Mouse (Mus musculus) CD4-positive, CD25-positive, alpha-beta regulatory T cell, adult 2 months (primary cell): ENCODE measurements around the gene Akap8.

Experiments used
- DNase-seq: peaks from one replicate; pipeline ENCODE4 v3.0.0-alpha.2; 2012; ENCODE audit warnings: low read depth, low spot score

Gene Akap8

GRCm38 (mm10) chr17:32320597-32321389 lies at the start of gene Akap8:
TSS of gene Akap8 (minus strand) at chr17:32321238.
- peak; percentile 99 for DNase-seq

- DNase-seq, result peak; percentile 71
Observed at GRCm38 (mm10) chr17:32368991-32369578, 48.0 kb upstream of the Akap8 start.

GRCm38 (mm10) chr17:32367706-32368105 lies 46.7 kb upstream of the Akap8 start:
- DNase-seq, result no peak

GRCm38 (mm10) chr17:32365296-32365695 lies 44.3 kb upstream of the Akap8 start:
- no peak for DNase-seq

GRCm38 (mm10) chr17:32364850-32365249 lies 43.8 kb upstream of the Akap8 start:
- DNase-seq, result no peak

GRCm38 (mm10) chr17:32364331-32364730 lies 43.3 kb upstream of the Akap8 start:
- peak; percentile 92 for DNase-seq

GRCm38 (mm10) chr17:32363821-32364301 lies 42.8 kb upstream of the Akap8 start:
- peak; percentile 34 for DNase-seq

GRCm38 (mm10) chr17:32362686-32363085 lies 41.6 kb upstream of the Akap8 start:
- no peak for DNase-seq

- DNase-seq, result no peak
Observed at GRCm38 (mm10) chr17:32359928-32360327, 38.9 kb upstream of the Akap8 start.

- DNase-seq, result no peak
Observed at GRCm38 (mm10) chr17:32358943-32359340, 37.9 kb upstream of the Akap8 start.

- DNase-seq, result no peak
Observed at GRCm38 (mm10) chr17:32358192-32358942, 37.3 kb upstream of the Akap8 start.

- no peak for DNase-seq
Observed at GRCm38 (mm10) chr17:32356766-32357760, 36.0 kb upstream of the Akap8 start.

- DNase-seq, result no peak
Observed at GRCm38 (mm10) chr17:32356281-32356680, 35.2 kb upstream of the Akap8 start.

- DNase-seq, result no peak
Observed at GRCm38 (mm10) chr17:32355031-32355430, 34.0 kb upstream of the Akap8 start.

- DNase-seq, result no peak
Observed at GRCm38 (mm10) chr17:32354211-32354610, 33.2 kb upstream of the Akap8 start.

- DNase-seq, result no peak
Observed at GRCm38 (mm10) chr17:32353696-32354095, 32.7 kb upstream of the Akap8 start.

GRCm38 (mm10) chr17:32351726-32352125 lies 30.7 kb upstream of the Akap8 start:
- DNase-seq, result no peak

GRCm38 (mm10) chr17:32351269-32351668 lies 30.2 kb upstream of the Akap8 start:
- no peak for DNase-seq

- DNase-seq, result peak; percentile 97
Observed at GRCm38 (mm10) chr17:32350382-32350983, 29.4 kb upstream of the Akap8 start, which contains the start of gene Akap8l. TSS of gene Akap8l (minus strand) at chr17:32350607.

- peak; percentile 45 for DNase-seq
Observed at GRCm38 (mm10) chr17:32349851-32350381, 28.9 kb upstream of the Akap8 start.
